ENCODE assay signal across 26 mouse cellular contexts in the genomic region with DNA sequence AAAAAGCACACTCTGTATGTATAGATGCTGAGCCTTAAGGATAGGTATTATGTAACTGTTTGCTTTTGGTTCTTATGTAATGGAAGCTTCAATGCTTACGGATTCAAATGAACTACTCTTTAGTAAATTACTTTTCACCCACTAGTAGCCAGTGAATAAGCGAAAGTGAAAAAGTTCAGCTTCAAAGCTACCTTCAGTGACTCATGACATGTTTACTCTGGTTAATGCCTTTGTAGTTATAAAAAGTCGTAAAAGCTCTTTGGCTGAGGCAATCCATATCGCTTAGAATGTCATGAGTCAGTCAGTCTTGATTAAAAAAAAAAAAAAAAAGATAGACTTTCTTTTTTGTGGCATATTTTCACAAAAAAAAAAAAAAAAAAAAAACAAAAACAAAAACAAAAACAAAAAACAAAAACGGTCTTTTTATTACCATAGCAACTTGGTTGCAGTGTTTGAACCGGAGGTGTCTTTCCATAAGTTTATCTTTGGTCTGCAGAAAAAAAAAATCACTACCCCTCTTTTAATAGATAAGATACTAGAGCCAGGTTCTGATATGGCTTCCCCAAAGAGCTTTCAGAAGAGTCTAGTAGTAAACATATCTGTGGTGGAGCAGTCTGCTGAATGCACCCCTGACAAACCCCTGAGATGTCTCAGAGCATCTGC. TPM values are rescaled to one million over a fixed set of nuclear protein-coding genes. Genes with fewer than 3 reads are reported as not detected.
DNase-seq lines count a peak whose midpoint lies in the region; ATAC-seq and TF ChIP-seq lines count a peak whose summit lies in the region.
"Had no signal": no experiment of that assay in that cellular context is flagged by ENCODE, and none has a peak within 500 bp of the region (broad histone marks: within the 10 kb centered on the region; RNA-seq: fewer than 3 reads in every experiment).

No protein-coding gene starts in this region.

- WGBS in liver, postnatal 0 days (ENCODE audit: insufficient replicate concordance) = 61% methylated on average over 6 of the region's 6 CpGs
- 68% methylated on average over 6 of the region's 6 CpGs for WGBS in liver, embryonic 11.5 days
- WGBS in large intestine, adult 2 months = 25% methylated on average over 6 of the region's 6 CpGs

- peaks cover 3% of the 10 kb centered on the region; the same call in 1 of the 2 replicates for H3K4me1 ChIP-seq in liver, postnatal 0 days (ENCODE audit: insufficient read depth)
- H3K4me1 ChIP-seq in liver, embryonic 11.5 days (replicated peaks; ENCODE audit: control insufficient read depth, insufficient read depth, low read length) = no peaks in the 10 kb centered on the region
- H3K4me1 ChIP-seq: heart, embryonic 13.5 days had no signal

- TF ChIP-seq EP300 in liver, postnatal 0 days (IDR thresholded peaks at IDR 0.05; ENCODE audit: low read depth) = no peak

- H3K9ac ChIP-seq in liver, postnatal 0 days (replicated peaks) = no peak overlapping the region; the same call in 1 of the 2 replicates
- H3K9ac ChIP-seq in liver, embryonic 11.5 days (ENCODE audit: low read depth, low read length) = no peak overlapping the region
- H3K9ac ChIP-seq: embryonic facial prominence, embryonic 15.5 days; forebrain, embryonic 12.5 days; heart, embryonic 13.5 days; midbrain, embryonic 13.5 days had no signal

- no peak for TF ChIP-seq CTCF in liver, postnatal 0 days (IDR thresholded peaks at IDR 0.05; ENCODE audit: low read depth)

- no peak overlapping the region for H3K4me2 ChIP-seq in liver, postnatal 0 days (ENCODE audit: low read depth, low read length)
- H3K4me2 ChIP-seq in liver, embryonic 11.5 days = no peak overlapping the region
- H3K4me2 ChIP-seq: embryonic facial prominence, embryonic 15.5 days; forebrain, embryonic 12.5 days; heart, embryonic 13.5 days; midbrain, embryonic 13.5 days had no signal

- H3K4me3 ChIP-seq in liver, postnatal 0 days (ENCODE audit: low read depth, low read length) = no peak overlapping the region
- no peak overlapping the region for H3K4me3 ChIP-seq in liver, embryonic 11.5 days (ENCODE audit: low read depth, low read length)
- H3K4me3 ChIP-seq: embryonic facial prominence, embryonic 10.5 days; embryonic facial prominence, embryonic 15.5 days; forebrain, embryonic 12.5 days; heart, embryonic 13.5 days; midbrain, embryonic 13.5 days had no signal

- ATAC-seq in liver, postnatal 0 days = no peak
- no peak for ATAC-seq in liver, embryonic 11.5 days (replicated peaks; ENCODE audit: low FRiP score)
- ATAC-seq: hindbrain, embryonic 16.5 days; midbrain, embryonic 13.5 days; Patski had no signal

- H3K36me3 ChIP-seq in liver, postnatal 0 days (replicated peaks; ENCODE audit: insufficient read depth, low read length) = peaks cover 10% of the 10 kb centered on the region
- no peaks in the 10 kb centered on the region; the same call in 1 of the 2 replicates for H3K36me3 ChIP-seq in liver, embryonic 11.5 days (ENCODE audit: control insufficient read depth, insufficient read depth, low read length)

- peak overlapping the region; percentile 89 for H3K27ac ChIP-seq in liver, postnatal 0 days (ENCODE audit: low read depth)
- H3K27ac ChIP-seq in liver, embryonic 11.5 days (ENCODE audit: low read depth, low read length) = no peak overlapping the region
- H3K27ac ChIP-seq: embryonic facial prominence, embryonic 10.5 days; embryonic facial prominence, embryonic 15.5 days; forebrain, embryonic 12.5 days; heart, embryonic 13.5 days; macrophage; midbrain, embryonic 13.5 days had no signal

- H3K9me3 ChIP-seq in liver, postnatal 0 days (ENCODE audit: low read length) = no peaks in the 10 kb centered on the region
- H3K9me3 ChIP-seq in liver, embryonic 11.5 days (ENCODE audit: control insufficient read depth, low read length) = no peaks in the 10 kb centered on the region
- H3K9me3 ChIP-seq: embryonic facial prominence, embryonic 10.5 days; embryonic facial prominence, embryonic 15.5 days; forebrain, embryonic 12.5 days; heart, embryonic 13.5 days; midbrain, embryonic 13.5 days had no signal

- no peak for DNase-seq in liver, postnatal 0 days
- no peak for DNase-seq in liver, embryonic 11.5 days (ENCODE audit: low spot score)
- peak; percentile 16 for DNase-seq in CD4-positive helper T cell, adult 2 months (ENCODE audit: low read depth, low spot score)
- DNase-seq in adipocyte (ENCODE audit: low spot score) = peak; percentile 29
- DNase-seq in large intestine, adult 2 months (ENCODE audit: low read depth, low spot score) = peak; percentile 79
- no peak for DNase-seq in testis, postnatal 10 days (ENCODE audit: low spot score)
- no peak for DNase-seq in embryo, embryonic 11 days
- no peak for DNase-seq in Muller cell, postnatal 12 days (ENCODE audit: inconsistent ontology term)
- DNase-seq: adrenal gland, postnatal 25 days; B cell, adult 2 months; cerebellum, adult 2 months; cerebellum, postnatal 14 days; gastrocnemius, postnatal 10 days; heart, postnatal 10 days; left cerebral cortex, postnatal 4 days; lung, adult 18-20 months; right cerebral cortex, postnatal 14 days had no signal

- H3K27me3 ChIP-seq in liver, postnatal 0 days (ENCODE audit: insufficient read depth, low read length) = no peaks in the 10 kb centered on the region
- H3K27me3 ChIP-seq in liver, embryonic 11.5 days (replicated peaks; ENCODE audit: control insufficient read depth, insufficient read depth, low read length) = no peaks in the 10 kb centered on the region
- H3K27me3 ChIP-seq: CH12.LX; embryonic facial prominence, embryonic 15.5 days; forebrain, embryonic 12.5 days; heart, embryonic 13.5 days; midbrain, embryonic 13.5 days; Patski had no signal

RNA-seq across cellular contexts. Expression of gene Synrg, which starts 52.0 kb away (rescaled TPM):
- 2.9 and 3.5 TPM in 2 replicates for polyA plus RNA-seq in liver, postnatal 0 days (2015; fragmentation: Nextera tagmentation; extraction: Ambion mirVana)
- polyA plus RNA-seq in liver, embryonic 11.5 days (2014; fragmentation: Nextera tagmentation; extraction: Ambion mirVana) = 9.0 and 11.5 TPM in 2 replicates
- polyA plus RNA-seq in large intestine, adult 2 months (2012; rRNA removed) = 10.5 and 18.6 TPM in 2 replicates

RNA-seq across cellular contexts. Expression of gene Dusp14, which starts 52.8 kb away (rescaled TPM):
- polyA plus RNA-seq in liver, postnatal 0 days (2015; fragmentation: Nextera tagmentation; extraction: Ambion mirVana) = 1.7 and 1.8 TPM in 2 replicates
- polyA plus RNA-seq in liver, embryonic 11.5 days (2014; fragmentation: Nextera tagmentation; extraction: Ambion mirVana) = 1.7 and 2.2 TPM in 2 replicates
- 4.7 and 6.7 TPM in 2 replicates for polyA plus RNA-seq in large intestine, adult 2 months (2012; rRNA removed)

Comparison
In these comparisons a context has a peak if more than half of its experiments do, and no peak if none do; other contexts are left out.
1. DNase-seq: peak in CD4-positive helper T cell, adult 2 months (single experiment), adipocyte (single experiment) and large intestine, adult 2 months (single experiment); none in liver, postnatal 0 days (single experiment), liver, embryonic 11.5 days (single experiment), testis, postnatal 10 days (single experiment), embryo, embryonic 11 days (single experiment) and Muller cell, postnatal 12 days (single experiment).